ENCODE assay signal across 14 mouse cellular contexts in genomic region chr2:28912039-28912700, GRCm38 (mm10). TPM values are rescaled to one million over a fixed set of nuclear protein-coding genes. Genes with fewer than 3 reads are reported as not detected.
DNase-seq lines count a peak whose midpoint lies in the region; ATAC-seq lines count a peak whose summit lies in the region.
"Had no signal": no experiment of that assay in that cellular context is flagged by ENCODE, and none has a peak within 500 bp of the region (broad histone marks: within the 10 kb centered on the region; RNA-seq: fewer than 3 reads in every experiment).

No protein-coding gene starts in this region.

- no peak overlapping the region for H3K9ac ChIP-seq in heart, embryonic 13.5 days
- H3K9ac ChIP-seq: limb, embryonic 13.5 days; lung, embryonic 14.5 days had no signal

- peaks cover 24% of the 10 kb centered on the region for H3K4me1 ChIP-seq in heart, embryonic 13.5 days
- H3K4me1 ChIP-seq in hindbrain, embryonic 10.5 days (replicated peaks), result peaks cover 43% of the 10 kb centered on the region
- peaks cover 62% of the 10 kb centered on the region for H3K4me1 ChIP-seq in midbrain, embryonic 10.5 days

- H3K36me3 ChIP-seq in heart, embryonic 13.5 days, result no peaks in the 10 kb centered on the region
- no peaks in the 10 kb centered on the region for H3K36me3 ChIP-seq in hindbrain, embryonic 10.5 days
- H3K36me3 ChIP-seq in midbrain, embryonic 10.5 days, result no peaks in the 10 kb centered on the region
- H3K36me3 ChIP-seq: limb, embryonic 13.5 days had no signal

- H3K27me3 ChIP-seq in heart, embryonic 13.5 days (replicated peaks), result peaks cover 100% of the 10 kb centered on the region
- peaks cover 100% of the 10 kb centered on the region for H3K27me3 ChIP-seq in hindbrain, embryonic 10.5 days (ENCODE audit: insufficient read depth, poor library complexity, severe bottlenecking)
- peaks cover 100% of the 10 kb centered on the region for H3K27me3 ChIP-seq in midbrain, embryonic 10.5 days (ENCODE audit: low read depth, poor library complexity, severe bottlenecking)

- no peak for ATAC-seq in heart, embryonic 13.5 days (ENCODE audit: extremely low read depth, insufficient number of reproducible peaks, low FRiP score, low TSS enrichment)
- ATAC-seq in erythroblast, adult 5-6 weeks (replicated peaks; ENCODE audit: low FRiP score, poor library complexity, severe bottlenecking), result no peak

- 2% methylated on average over 33 of the region's 33 CpGs for WGBS in heart, embryonic 13.5 days
- WGBS in hindbrain, embryonic 10.5 days, result under 1% methylated on average over 33 of the region's 33 CpGs
- WGBS in midbrain, embryonic 10.5 days, result under 1% methylated on average over 33 of the region's 33 CpGs

- DNase-seq in heart, adult 18-20 months, result no peak
- DNase-seq in hindbrain, embryonic 10.5 days (ENCODE audit: low spot score), result peak; percentile 53
- DNase-seq in midbrain, embryonic 10.5 days (ENCODE audit: low spot score), result peak; percentile 59
- DNase-seq in retina, postnatal 1 day, result peak; percentile 42
- DNase-seq in ovary, postnatal 36 days (ENCODE audit: low spot score), result no peak
- DNase-seq: kidney, adult 9 months; lung, embryonic 14.5 days had no signal

- peak overlapping the region; percentile 14; the same call in 1 of the 2 replicates for H3K4me3 ChIP-seq in heart, embryonic 13.5 days
- peak overlapping the region; percentile 43 for H3K4me3 ChIP-seq in hindbrain, embryonic 10.5 days
- H3K4me3 ChIP-seq in midbrain, embryonic 10.5 days, result peak overlapping the region; percentile 53

- no peak overlapping the region for H3K27ac ChIP-seq in heart, embryonic 13.5 days (replicated peaks)
- peak overlapping the region; percentile 40; the same call in 1 of the 2 replicates for H3K27ac ChIP-seq in hindbrain, embryonic 10.5 days
- peak overlapping the region; percentile 84 for H3K27ac ChIP-seq in midbrain, embryonic 10.5 days (replicated peaks)
- H3K27ac ChIP-seq: limb, embryonic 13.5 days; stomach, postnatal 0 days had no signal

- no peaks in the 10 kb centered on the region for H3K9me3 ChIP-seq in heart, embryonic 13.5 days
- no peaks in the 10 kb centered on the region for H3K9me3 ChIP-seq in hindbrain, embryonic 10.5 days
- no peaks in the 10 kb centered on the region for H3K9me3 ChIP-seq in midbrain, embryonic 10.5 days (replicated peaks)
- H3K9me3 ChIP-seq: limb, embryonic 13.5 days had no signal

- H3K4me2 ChIP-seq in heart, embryonic 13.5 days, result no peak overlapping the region
- H3K4me2 ChIP-seq: limb, embryonic 13.5 days; lung, embryonic 14.5 days had no signal

RNA-seq across cellular contexts. Expression of gene Barhl1, which starts 4.3 kb away (rescaled TPM):
- not detected in 2 replicates for polyA plus RNA-seq in heart, embryonic 13.5 days (2015; fragmentation: Nextera tagmentation; extraction: Ambion mirVana)
- not detected for total RNA-seq in heart, adult 18-20 months (2021)
- 10.8 and 18.4 TPM in 2 replicates for polyA plus RNA-seq in hindbrain, embryonic 10.5 days (2016; fragmentation: Nextera tagmentation; extraction: Ambion mirVana)
- 10.9 and 13.8 TPM in 2 replicates for polyA plus RNA-seq in midbrain, embryonic 10.5 days (2016; fragmentation: Nextera tagmentation; extraction: Ambion mirVana)
- not detected in 2 replicates for total RNA-seq in erythroblast, adult 5-6 weeks (2015; ENCODE audit: low replicate concordance)
- total RNA-seq in erythroblast, adult 5-6 weeks (2017; ENCODE audit: low replicate concordance), result 0.17 TPM in 1 of 2 replicates, not detected in the other
- total RNA-seq: common myeloid progenitor, adult 5-6 weeks; heart, postnatal 10 days; layer of hippocampus, adult 8-10 months had no signal
- polyA plus RNA-seq: lung, embryonic 14.5 days; stomach, postnatal 0 days had no signal

Comparison
In these comparisons a context has a peak if more than half of its experiments do, and no peak if none do; other contexts are left out.
1. DNase-seq: peak in hindbrain, embryonic 10.5 days (single experiment), midbrain, embryonic 10.5 days (single experiment) and retina, postnatal 1 day (single experiment); none in heart, adult 18-20 months (0 of 2) and ovary, postnatal 36 days (single experiment).
2. RNA of gene Barhl1, which starts 4.3 kb away (polyA plus RNA-seq): 10.8 to 18.4 TPM in hindbrain, embryonic 10.5 days and 10.9 to 13.8 TPM in midbrain, embryonic 10.5 days; not detected in heart, embryonic 13.5 days; every median in the first group is over 10 times any median in the second.
3. Peak in every context shown above with its lines, with median percentiles within 50 percentile points of each other: H3K4me3 ChIP-seq.